Mouse (Mus musculus): ENCODE data around the gene Fam110a.

DNA sequence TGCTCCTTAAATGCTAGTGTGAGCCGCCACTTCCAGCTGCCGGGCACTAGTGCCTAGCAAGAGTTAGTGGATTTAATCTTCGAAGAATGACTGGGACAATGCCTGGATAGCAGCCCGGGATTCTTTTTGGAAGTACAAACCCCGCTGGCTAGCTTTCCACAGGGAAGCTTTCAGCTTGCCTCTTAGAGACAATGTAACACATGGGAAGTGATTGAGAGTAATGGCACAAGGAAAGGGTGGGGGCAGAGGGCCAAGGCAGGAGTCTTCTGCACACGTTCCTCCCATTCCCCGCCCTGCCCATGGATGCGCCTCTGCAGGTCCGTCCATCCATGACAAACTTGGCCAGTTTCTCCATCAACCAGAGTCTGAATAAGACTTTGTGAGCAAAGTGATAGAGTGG lies 36.6 kb upstream of the Fam110a start:
- TF ChIP-seq FLI1 (IDR thresholded peaks at IDR 0.05; ENCODE audit: low read length) (no peak), GATA1 (IDR thresholded peaks at IDR 0.05; ENCODE audit: borderline replicate concordance, low read length) (no peak)

Data from megakaryocyte, embryonic 14.5 days (primary cell).